Mouse (Mus musculus) layer of hippocampus, postnatal 14 days (tissue): ENCODE data around the gene Fam81a. TPM values are rescaled to one million over a fixed set of nuclear protein-coding genes. Genes with fewer than 3 reads are reported as not detected.

Source experiments
- DNase-seq, 2 experiments: peaks; one replicate each; pipeline ENCODE4 v3.0.0; 2021 to 2022; ENCODE audit warnings: low spot score in 2 of 2, mixed read lengths in 1 of 2
- long read RNA-seq, 2 experiments: library from polyadenylated mRNA; stranded (forward); transcript quantifications; one replicate each; pipeline ENCODE4 v2.0.0; 2021
- total RNA-seq, 2 experiments: library from RNA; stranded (reverse); gene quantifications; 2 replicates each; pipeline ENCODE4 v1.2.3; 2021

Fam81a gene
- 100 to 1,000 TPM; 102 to 104 TPM for total RNA-seq
- long read RNA-seq, experiment 1, transcript Fam81a-201 (9 exons, 3,703 nt) = major isoform, 39 of 55 reads
- long read RNA-seq, experiment 1, partial matches to known transcripts = 3 of 55 reads
- long read RNA-seq, experiment 1, other reads (novel, unspliced or antisense) = 13 of 55 reads
- long read RNA-seq, experiment 2, transcript Fam81a-201 (9 exons, 3,703 nt) = major isoform, 51 of 83 reads
- long read RNA-seq, experiment 2, partial matches to known transcripts = 1 of 83 reads
- long read RNA-seq, experiment 2, other reads (novel, unspliced or antisense) = 31 of 83 reads

GRCm38 (mm10) chr9:70142460-70142859 is at the start of gene Fam81a:
Gene Fam81a, minus strand, starts transcription at chr9:70142560.
- DNase-seq = no peak

- no peak for DNase-seq
Observed at GRCm38 (mm10) chr9:70182639-70183038, 40.3 kb upstream of the Fam81a start.

GRCm38 (mm10) chr9:70181719-70182118 is 39.4 kb upstream of the Fam81a start:
- DNase-seq = peak; percentile 13 to 26

- DNase-seq = no peak
Observed at GRCm38 (mm10) chr9:70176291-70176690, 33.9 kb upstream of the Fam81a start.

- no peak for DNase-seq
Observed at GRCm38 (mm10) chr9:70174896-70175295, 32.5 kb upstream of the Fam81a start.

GRCm38 (mm10) chr9:70174291-70174848 is 32.0 kb upstream of the Fam81a start:
- no peak for DNase-seq

GRCm38 (mm10) chr9:70168973-70169372 is 26.6 kb upstream of the Fam81a start:
- DNase-seq = no peak

- DNase-seq = no peak
Observed at GRCm38 (mm10) chr9:70160071-70160470, 17.7 kb upstream of the Fam81a start.

GRCm38 (mm10) chr9:70147618-70148017 is 5.3 kb upstream of the Fam81a start:
- DNase-seq = no peak

- DNase-seq = no peak
Observed at GRCm38 (mm10) chr9:70145426-70145825, 3.1 kb upstream of the Fam81a start.

GRCm38 (mm10) chr9:70143326-70143725 is 966 bp upstream of the Fam81a start:
- no peak for DNase-seq

- DNase-seq = peak in 1 of 2 experiments; percentile 37
Observed at GRCm38 (mm10) chr9:70141885-70142326, 454 bp downstream of the Fam81a start.

- DNase-seq = peak; percentile 81 to 91
Observed at GRCm38 (mm10) chr9:70140871-70141796, 1.2 kb downstream of the Fam81a start.

GRCm38 (mm10) chr9:70140340-70140739 is 2.0 kb downstream of the Fam81a start:
- DNase-seq = peak in 1 of 2 experiments; percentile 11

- DNase-seq = no peak
Observed at GRCm38 (mm10) chr9:70139331-70139885, 3.0 kb downstream of the Fam81a start.

GRCm38 (mm10) chr9:70138511-70138910 is 3.8 kb downstream of the Fam81a start:
- no peak for DNase-seq

- no peak for DNase-seq
Observed at GRCm38 (mm10) chr9:70137991-70138390, 4.4 kb downstream of the Fam81a start.

GRCm38 (mm10) chr9:70135186-70135585 is 7.2 kb downstream of the Fam81a start:
- no peak for DNase-seq

GRCm38 (mm10) chr9:70134716-70135115 is 7.6 kb downstream of the Fam81a start:
- DNase-seq = no peak

- no peak for DNase-seq
Observed at GRCm38 (mm10) chr9:70134215-70134614, 8.1 kb downstream of the Fam81a start.

- DNase-seq = no peak
Observed at GRCm38 (mm10) chr9:70130786-70131185, 11.6 kb downstream of the Fam81a start.
